Mouse (Mus musculus) heart, embryonic 10.5 days (tissue): ENCODE data around the gene Gm5426. TPM values are rescaled to one million over a fixed set of nuclear protein-coding genes. Genes with fewer than 3 reads are reported as not detected.

Source experiments
- DNase-seq: peaks from one replicate; pipeline ENCODE4 v3.0.0-alpha.2; 2017; ENCODE audit warnings: low spot score
- H3K27ac ChIP-seq: fragments of 300-500 bp; sonication (generic); 2 replicates; pipeline ENCODE4 v1.5.1; 2016; ENCODE audit warnings: mild to moderate bottlenecking
- H3K27me3 ChIP-seq: fragments of 300-500 bp; sonication (generic); 2 replicates; pipeline ENCODE4 v1.6.1; 2016; ENCODE audit warnings: mild to moderate bottlenecking; ENCODE audit not compliant: poor library complexity, insufficient read depth, severe bottlenecking
- H3K36me3 ChIP-seq: fragments of 300-500 bp; sonication (generic); 2 replicates; pipeline ENCODE4 v1.6.1; 2016; ENCODE audit warnings: mild to moderate bottlenecking, moderate library complexity
- H3K4me1 ChIP-seq: fragments of 300-500 bp; sonication (generic); 2 replicates; pipeline ENCODE4 v1.6.1; 2016; ENCODE audit warnings: mild to moderate bottlenecking
- H3K4me3 ChIP-seq: fragments of 300-500 bp; sonication (generic); 2 replicates; pipeline ENCODE4 v1.5.1; 2016; ENCODE audit warnings: mild to moderate bottlenecking, moderate library complexity
- H3K9me3 ChIP-seq: fragments of 300-500 bp; sonication (generic); 2 replicates; pipeline ENCODE4 v1.6.1; 2016; ENCODE audit warnings: mild to moderate bottlenecking, moderate library complexity
- WGBS: fragments of 180-500 bp; shearing (Covaris S2); methylation state at CpG from one replicate; pipeline ENCODE4 v1.1.7; 2016; 5-methylcytosine and 5-hydroxymethylcytosine counted together
- polyA plus RNA-seq: library from polyadenylated mRNA; unstranded; fragments of >200 nt; fragmentation: Nextera tagmentation; extraction: Ambion mirVana; gene quantifications from 2 replicates; pipeline ENCODE4 v1.2.1, GENCODE M21; 2016

The Gm5426 gene
- polyA plus RNA-seq, 1 experiment from 2014 or later: not detected

DNA sequence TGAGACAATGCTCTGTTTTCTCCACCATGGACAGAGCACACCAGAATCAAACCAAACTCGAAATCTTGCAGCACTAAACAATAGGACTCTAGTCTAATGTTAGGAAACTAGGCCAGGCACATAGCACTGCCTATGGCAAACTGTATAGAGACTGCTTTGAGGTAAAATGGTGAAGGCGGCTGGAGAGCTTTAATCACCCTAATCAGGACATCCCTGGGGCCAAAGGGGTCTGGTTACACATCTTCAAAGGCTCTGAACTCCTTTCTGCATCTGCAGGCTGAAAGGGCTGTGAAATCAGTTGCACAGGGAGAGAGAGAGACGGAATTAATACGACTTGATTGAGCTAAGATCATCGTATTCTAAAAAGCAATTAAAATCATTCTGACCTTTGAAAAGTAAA, 16.9 kb downstream of the Gm5426 start:
- Histone ChIP-seq H3K4me3 (no peak overlapping the region), H3K27ac (no peak overlapping the region), H3K27me3 (no peaks in the 10 kb centered on the region), H3K4me1 (no peaks in the 10 kb centered on the region), H3K9me3 (no peaks in the 10 kb centered on the region), H3K36me3 (no peaks in the 10 kb centered on the region)
- no peak for DNase-seq
- WGBS: 44% methylated on average over 5 of the region's 5 CpGs

- WGBS: 84% methylated on average over 7 of the region's 7 CpGs
- no peaks in the 10 kb centered on the region for H3K27me3 ChIP-seq
- no peaks in the 10 kb centered on the region for H3K36me3 ChIP-seq
- DNase-seq: no peak
- H3K27ac ChIP-seq: no peak overlapping the region
- H3K4me1 ChIP-seq: no peaks in the 10 kb centered on the region
- no peaks in the 10 kb centered on the region for H3K9me3 ChIP-seq
- no peak overlapping the region for H3K4me3 ChIP-seq
Measured at GRCm38 (mm10) chr10:96162975-96163706, 26.7 kb downstream of the Gm5426 start.

DNA sequence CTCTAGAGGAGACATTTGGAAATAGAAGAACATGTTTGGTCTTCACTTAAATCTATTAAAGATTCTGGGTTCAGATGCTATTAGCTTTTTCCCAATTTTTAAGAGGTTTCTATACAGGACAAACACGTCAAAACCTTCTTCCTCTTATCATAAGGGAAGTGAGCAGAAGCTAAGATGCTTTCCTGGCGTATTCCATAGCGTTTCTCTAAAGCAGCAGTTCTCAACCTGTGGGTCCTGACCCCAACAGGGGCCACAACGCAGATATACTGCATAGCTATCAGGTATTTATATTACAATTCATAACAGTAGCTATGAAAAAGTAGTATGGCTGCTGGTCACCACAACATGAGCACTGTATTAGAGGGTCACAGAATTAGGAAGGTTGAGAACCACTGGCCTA, 27.4 kb downstream of the Gm5426 start:
- Histone ChIP-seq H3K27me3 (no peaks in the 10 kb centered on the region), H3K27ac (no peak overlapping the region), H3K4me3 (no peak overlapping the region), H3K9me3 (no peaks in the 10 kb centered on the region), H3K36me3 (no peaks in the 10 kb centered on the region), H3K4me1 (no peaks in the 10 kb centered on the region)
- WGBS: 86% methylated on average over 4 of the region's 4 CpGs
- DNase-seq: no peak

DNA sequence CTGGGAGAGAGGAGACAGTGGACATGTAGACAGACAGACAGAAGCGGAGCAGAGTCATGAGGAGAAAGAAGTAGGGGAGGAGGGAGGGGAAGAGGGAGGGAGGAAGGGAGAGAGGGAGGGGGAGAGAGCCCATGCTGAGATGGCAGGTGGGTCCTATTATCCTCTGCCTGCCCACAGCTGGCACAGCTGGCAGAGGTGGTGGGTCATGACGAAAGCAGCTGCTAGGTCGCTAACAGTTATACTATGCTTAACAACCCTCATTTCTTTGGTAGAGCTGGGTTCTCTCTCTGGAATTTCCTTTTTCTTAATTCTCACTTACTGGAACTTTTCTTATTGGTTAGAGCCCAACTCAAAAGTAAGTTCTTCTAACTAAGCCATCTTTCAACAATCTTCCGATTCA, 28.9 kb downstream of the Gm5426 start:
- DNase-seq: no peak

DNA sequence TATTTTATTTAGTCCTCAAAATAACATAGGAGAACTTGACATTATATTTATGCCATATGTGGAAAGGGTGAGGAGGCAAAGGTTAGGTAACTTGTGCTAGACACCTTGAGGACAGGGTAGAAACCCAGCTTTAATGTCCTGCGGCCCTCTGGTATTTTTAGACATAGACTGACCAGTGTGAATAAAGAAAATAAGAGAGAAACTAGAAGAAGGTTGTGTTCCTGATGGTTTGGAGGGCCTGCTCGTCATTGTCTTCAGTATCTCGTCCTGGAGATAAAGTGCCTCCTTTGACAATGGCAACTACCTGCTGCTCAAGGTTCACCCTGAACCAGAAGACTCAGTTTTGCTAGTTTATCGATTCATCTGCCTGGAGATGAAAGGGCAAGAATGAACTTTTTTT, 32.6 kb downstream of the Gm5426 start:
- Histone ChIP-seq H3K4me1 (no peaks in the 10 kb centered on the region), H3K27me3 (no peaks in the 10 kb centered on the region), H3K4me3 (no peak overlapping the region), H3K36me3 (no peaks in the 10 kb centered on the region), H3K9me3 (no peaks in the 10 kb centered on the region), H3K27ac (no peak overlapping the region)
- WGBS: 71% methylated on average over 4 of the region's 4 CpGs
- no peak for DNase-seq

More for the DNA sequence above, 28.9 kb downstream of the Gm5426 start:
- no peak overlapping the region for H3K27ac ChIP-seq
- H3K4me1 ChIP-seq: no peaks in the 10 kb centered on the region
- 80% methylated on average over 4 of the region's 4 CpGs for WGBS
- no peaks in the 10 kb centered on the region for H3K27me3 ChIP-seq
- no peak overlapping the region for H3K4me3 ChIP-seq
- H3K9me3 ChIP-seq: no peaks in the 10 kb centered on the region
- H3K36me3 ChIP-seq: no peaks in the 10 kb centered on the region

- Histone ChIP-seq H3K4me3 (no peak overlapping the region), H3K9me3 (no peaks in the 10 kb centered on the region), H3K27me3 (no peaks in the 10 kb centered on the region), H3K27ac (no peak overlapping the region), H3K4me1 (no peaks in the 10 kb centered on the region), H3K36me3 (no peaks in the 10 kb centered on the region)
- DNase-seq: no peak
Measured at GRCm38 (mm10) chr10:96171546-96171945, 35.1 kb downstream of the Gm5426 start.

DNA sequence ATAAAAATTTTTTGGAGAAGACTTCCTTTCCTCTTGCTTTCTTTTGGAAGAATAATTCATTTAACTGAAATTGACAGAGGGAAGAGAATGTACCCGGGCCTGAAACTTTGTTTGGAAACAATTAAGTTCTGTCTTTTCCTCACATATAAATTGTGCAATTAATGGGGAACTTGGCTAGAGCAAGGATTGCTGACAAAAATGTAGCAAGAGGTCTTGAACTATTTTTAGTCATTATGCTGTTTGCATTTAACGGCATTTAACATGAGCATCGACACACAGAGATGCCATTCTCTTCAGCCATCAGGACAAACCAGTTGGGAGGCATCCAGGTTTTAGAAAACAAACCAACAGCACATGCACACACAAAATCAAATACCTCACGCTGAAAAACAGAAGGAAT, 36.6 kb downstream of the Gm5426 start:
- 77% methylated on average over 4 of the region's 4 CpGs for WGBS
- Histone ChIP-seq H3K4me1 (no peaks in the 10 kb centered on the region), H3K9me3 (no peaks in the 10 kb centered on the region), H3K36me3 (no peaks in the 10 kb centered on the region), H3K27ac (no peak overlapping the region), H3K27me3 (no peaks in the 10 kb centered on the region), H3K4me3 (no peak overlapping the region)
- DNase-seq: no peak

- peaks cover 4% of the 10 kb centered on the region; the same call in 1 of the 2 replicates for H3K4me1 ChIP-seq
- no peak overlapping the region for H3K27ac ChIP-seq
- WGBS: 73% methylated on average over 10 of the region's 10 CpGs
- no peak for DNase-seq
- H3K27me3 ChIP-seq: no peaks in the 10 kb centered on the region
- no peaks in the 10 kb centered on the region for H3K36me3 ChIP-seq
- H3K4me3 ChIP-seq: no peak overlapping the region
- no peaks in the 10 kb centered on the region for H3K9me3 ChIP-seq
Measured at GRCm38 (mm10) chr10:96173771-96174170, 37.4 kb downstream of the Gm5426 start.

DNA sequence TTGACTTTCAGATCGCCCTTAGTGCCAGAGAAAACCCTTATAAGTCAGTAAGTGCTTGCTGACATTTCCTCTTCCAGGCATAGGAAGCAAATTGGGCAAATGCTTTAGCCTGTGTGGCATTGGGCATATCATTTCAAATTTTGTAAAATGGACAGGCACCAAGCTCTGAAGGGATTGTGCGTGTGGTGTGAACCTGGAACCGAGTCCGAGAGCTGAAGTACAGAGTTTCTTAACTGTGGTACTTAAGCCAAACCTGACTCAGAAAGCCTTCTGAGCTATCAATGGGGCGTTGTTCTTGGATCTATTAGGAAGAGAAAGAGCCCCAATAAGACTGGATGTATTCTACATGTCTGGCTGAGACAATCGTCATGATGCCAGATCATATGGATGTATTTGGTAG, 40.5 kb downstream of the Gm5426 start:
- Histone ChIP-seq H3K9me3 (no peaks in the 10 kb centered on the region), H3K27me3 (no peaks in the 10 kb centered on the region), H3K36me3 (no peaks in the 10 kb centered on the region), H3K4me3 (no peak overlapping the region), H3K27ac (no peak overlapping the region), H3K4me1 (peaks cover 11% of the 10 kb centered on the region; the same call in 1 of the 2 replicates)
- WGBS: 90% methylated on average over 6 of the region's 6 CpGs
- no peak for DNase-seq

- peaks cover 11% of the 10 kb centered on the region; the same call in 1 of the 2 replicates for H3K4me1 ChIP-seq
- H3K36me3 ChIP-seq: no peaks in the 10 kb centered on the region
- no peak overlapping the region for H3K4me3 ChIP-seq
- no peaks in the 10 kb centered on the region for H3K9me3 ChIP-seq
- 53% methylated on average over 12 of the region's 12 CpGs for WGBS
- no peak for DNase-seq
- H3K27me3 ChIP-seq: no peaks in the 10 kb centered on the region
- peak overlapping the region; percentile 42; the same call in 1 of the 2 replicates for H3K27ac ChIP-seq
Measured at GRCm38 (mm10) chr10:96180554-96181397, 44.4 kb downstream of the Gm5426 start.

GRCm38 (mm10) chr10:96181398-96181790, 45.0 kb downstream of the Gm5426 start:
- H3K27me3 ChIP-seq: no peaks in the 10 kb centered on the region
- WGBS: 66% methylated on average over 5 of the region's 5 CpGs

GRCm38 (mm10) chr10:96181883-96182628, 45.7 kb downstream of the Gm5426 start:
- Histone ChIP-seq H3K9me3 (no peaks in the 10 kb centered on the region), H3K36me3 (no peaks in the 10 kb centered on the region), H3K27ac (no peak overlapping the region), H3K27me3 (no peaks in the 10 kb centered on the region), H3K4me1 (peaks cover 11% of the 10 kb centered on the region; the same call in 1 of the 2 replicates), H3K4me3 (no peak overlapping the region)
- no peak for DNase-seq
- WGBS: 86% methylated on average over 6 of the region's 6 CpGs

More at GRCm38 (mm10) chr10:96181398-96181790, 45.0 kb downstream of the Gm5426 start:
- H3K27ac ChIP-seq: no peak overlapping the region
- no peak for DNase-seq
- peaks cover 11% of the 10 kb centered on the region; the same call in 1 of the 2 replicates for H3K4me1 ChIP-seq
- H3K36me3 ChIP-seq: no peaks in the 10 kb centered on the region
- no peaks in the 10 kb centered on the region for H3K9me3 ChIP-seq
- H3K4me3 ChIP-seq: no peak overlapping the region

DNA sequence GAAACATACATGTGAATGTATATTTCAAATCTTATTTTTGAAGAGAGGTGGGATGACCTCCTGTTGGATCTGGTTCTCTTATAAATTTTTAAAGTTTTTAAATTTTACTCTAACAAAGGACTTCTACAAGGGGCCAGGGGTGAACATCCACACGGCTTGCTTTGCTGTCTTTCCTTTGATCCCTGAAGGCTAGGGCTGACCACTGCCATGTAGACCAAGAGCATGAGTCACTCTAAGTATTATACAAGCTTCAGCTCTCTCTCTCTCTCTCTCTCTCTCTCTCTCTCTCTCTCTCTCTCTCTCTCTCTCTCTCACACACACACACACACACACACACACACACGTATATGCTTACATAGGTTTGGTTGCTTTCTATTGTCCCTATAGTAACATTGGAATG, 48.6 kb downstream of the Gm5426 start:
- H3K27ac ChIP-seq: no peak overlapping the region
- no peak for DNase-seq
- no peaks in the 10 kb centered on the region for H3K36me3 ChIP-seq
- WGBS: 80% methylated on average over 2 of the region's 2 CpGs
- H3K4me1 ChIP-seq: peaks cover 6% of the 10 kb centered on the region; the same call in 1 of the 2 replicates
- no peaks in the 10 kb centered on the region for H3K27me3 ChIP-seq
- no peaks in the 10 kb centered on the region for H3K9me3 ChIP-seq
- H3K4me3 ChIP-seq: no peak overlapping the region
